Mouse (Mus musculus): ENCODE results near the gene Gal3st1. TPM values are rescaled to one million over a fixed set of nuclear protein-coding genes. Genes with fewer than 3 reads are reported as not detected.

The Gal3st1 gene
- polyA plus RNA-seq, 1 experiment from 2014 or later = 2.4 TPM

GRCm38 (mm10) chr11:3983863-3984745 lies 668 bp downstream of the Gal3st1 start:
- no peak overlapping the region for H3K9ac ChIP-seq
- 6% methylated on average over 15 of the region's 15 CpGs for WGBS
- peak overlapping the region; percentile 39 for H3K4me3 ChIP-seq (replicated peaks)
- H3K9me3 ChIP-seq (replicated peaks) = no peaks in the 10 kb centered on the region
- H3K27ac ChIP-seq (replicated peaks) = no peak overlapping the region
- peak; percentile 52; the same call in 1 of the 2 replicates for ATAC-seq (ENCODE audit: insufficient number of reproducible peaks, low FRiP score, low TSS enrichment, low read depth)
- H3K4me1 ChIP-seq = peaks cover 6% of the 10 kb centered on the region
- peaks cover 14% of the 10 kb centered on the region for H3K36me3 ChIP-seq
- peak overlapping the region; percentile 60 for H3K4me2 ChIP-seq (replicated peaks)
- peaks cover 12% of the 10 kb centered on the region; the same call in 1 of the 2 replicates for H3K27me3 ChIP-seq

- H3K9ac ChIP-seq = no peak overlapping the region
- no peak overlapping the region for H3K27ac ChIP-seq (replicated peaks)
- no peaks in the 10 kb centered on the region for H3K27me3 ChIP-seq
- H3K4me2 ChIP-seq (replicated peaks) = no peak overlapping the region
- no peak overlapping the region for H3K4me3 ChIP-seq (replicated peaks)
- H3K36me3 ChIP-seq = no peaks in the 10 kb centered on the region
- H3K4me1 ChIP-seq = no peaks in the 10 kb centered on the region
- no peaks in the 10 kb centered on the region for H3K9me3 ChIP-seq (replicated peaks)
- WGBS = 53% methylated on average over 3 of the region's 3 CpGs
- ATAC-seq (ENCODE audit: insufficient number of reproducible peaks, low FRiP score, low TSS enrichment, low read depth) = no peak
Observed at GRCm38 (mm10) chr11:3989748-3990147, 6.3 kb downstream of the Gal3st1 start.

GRCm38 (mm10) chr11:3993132-3993531 lies 9.7 kb downstream of the Gal3st1 start:
- peaks cover 5% of the 10 kb centered on the region for H3K4me1 ChIP-seq
- no peak overlapping the region for H3K4me2 ChIP-seq (replicated peaks)
- WGBS = 73% methylated on average over 6 of the region's 6 CpGs
- peaks cover 17% of the 10 kb centered on the region for H3K27me3 ChIP-seq
- H3K27ac ChIP-seq (replicated peaks) = no peak overlapping the region
- H3K9me3 ChIP-seq (replicated peaks) = no peaks in the 10 kb centered on the region
- no peak overlapping the region for H3K9ac ChIP-seq
- H3K4me3 ChIP-seq (replicated peaks) = no peak overlapping the region
- no peaks in the 10 kb centered on the region for H3K36me3 ChIP-seq
- no peak for ATAC-seq (ENCODE audit: insufficient number of reproducible peaks, low FRiP score, low TSS enrichment, low read depth)

- ATAC-seq (ENCODE audit: insufficient number of reproducible peaks, low FRiP score, low TSS enrichment, low read depth) = no peak
- Histone ChIP-seq H3K4me1 (peaks cover 12% of the 10 kb centered on the region), H3K27ac (replicated peaks) (no peak overlapping the region), H3K27me3 (peaks cover 25% of the 10 kb centered on the region), H3K4me3 (replicated peaks) (no peak overlapping the region), H3K4me2 (replicated peaks) (no peak overlapping the region), H3K36me3 (no peaks in the 10 kb centered on the region), H3K9me3 (replicated peaks) (no peaks in the 10 kb centered on the region), H3K9ac (no peak overlapping the region)
- WGBS = 75% methylated on average over 6 of the region's 6 CpGs
Observed at GRCm38 (mm10) chr11:3993914-3994313, 10.5 kb downstream of the Gal3st1 start.

GRCm38 (mm10) chr11:3995511-3995910 lies 12.1 kb downstream of the Gal3st1 start:
- no peaks in the 10 kb centered on the region for H3K36me3 ChIP-seq
- 81% methylated on average over 5 of the region's 5 CpGs for WGBS
- H3K27me3 ChIP-seq = peaks cover 40% of the 10 kb centered on the region
- H3K4me1 ChIP-seq = peaks cover 12% of the 10 kb centered on the region
- no peaks in the 10 kb centered on the region for H3K9me3 ChIP-seq (replicated peaks)
- H3K9ac ChIP-seq = no peak overlapping the region
- no peak for ATAC-seq (ENCODE audit: insufficient number of reproducible peaks, low FRiP score, low TSS enrichment, low read depth)
- H3K4me2 ChIP-seq (replicated peaks) = no peak overlapping the region
- H3K27ac ChIP-seq (replicated peaks) = no peak overlapping the region
- no peak overlapping the region for H3K4me3 ChIP-seq (replicated peaks)

- no peaks in the 10 kb centered on the region for H3K36me3 ChIP-seq
- H3K4me1 ChIP-seq = peaks cover 12% of the 10 kb centered on the region
- WGBS = 84% methylated on average over 3 of the region's 3 CpGs
- no peak overlapping the region for H3K4me2 ChIP-seq (replicated peaks)
- ATAC-seq (ENCODE audit: insufficient number of reproducible peaks, low FRiP score, low TSS enrichment, low read depth) = no peak
- H3K4me3 ChIP-seq (replicated peaks) = no peak overlapping the region
- H3K9me3 ChIP-seq (replicated peaks) = no peaks in the 10 kb centered on the region
- H3K27me3 ChIP-seq = peaks cover 41% of the 10 kb centered on the region
- no peak overlapping the region for H3K27ac ChIP-seq (replicated peaks)
- H3K9ac ChIP-seq = no peak overlapping the region
Observed at GRCm38 (mm10) chr11:3996840-3997239, 13.4 kb downstream of the Gal3st1 start.

GRCm38 (mm10) chr11:3997978-3998720 lies 14.7 kb downstream of the Gal3st1 start:
- Histone ChIP-seq H3K4me1 (peaks cover 12% of the 10 kb centered on the region), H3K27me3 (peaks cover 41% of the 10 kb centered on the region), H3K9ac (no peak overlapping the region), H3K4me3 (replicated peaks) (peak overlapping the region; percentile 35), H3K27ac (replicated peaks) (no peak overlapping the region), H3K4me2 (replicated peaks) (peak overlapping the region; percentile 64), H3K9me3 (replicated peaks) (no peaks in the 10 kb centered on the region), H3K36me3 (no peaks in the 10 kb centered on the region)
- no peak for ATAC-seq (ENCODE audit: insufficient number of reproducible peaks, low FRiP score, low TSS enrichment, low read depth)
- WGBS = 6% methylated on average over 66 of the region's 66 CpGs

- Histone ChIP-seq H3K27ac (replicated peaks) (no peak overlapping the region), H3K36me3 (no peaks in the 10 kb centered on the region), H3K4me3 (replicated peaks) (no peak overlapping the region), H3K9ac (no peak overlapping the region), H3K27me3 (peaks cover 41% of the 10 kb centered on the region), H3K9me3 (replicated peaks) (no peaks in the 10 kb centered on the region), H3K4me2 (replicated peaks) (no peak overlapping the region), H3K4me1 (peaks cover 12% of the 10 kb centered on the region)
- 33% methylated on average over 5 of the region's 5 CpGs for WGBS
- ATAC-seq (ENCODE audit: insufficient number of reproducible peaks, low FRiP score, low TSS enrichment, low read depth) = no peak
Observed at GRCm38 (mm10) chr11:3999547-3999946, 16.1 kb downstream of the Gal3st1 start.

- H3K4me2 ChIP-seq (replicated peaks) = no peak overlapping the region
- no peak for ATAC-seq (ENCODE audit: insufficient number of reproducible peaks, low FRiP score, low TSS enrichment, low read depth)
- no peak overlapping the region for H3K9ac ChIP-seq
- H3K27me3 ChIP-seq = peaks cover 38% of the 10 kb centered on the region
- H3K36me3 ChIP-seq = no peaks in the 10 kb centered on the region
- no peaks in the 10 kb centered on the region for H3K9me3 ChIP-seq (replicated peaks)
- no peak overlapping the region for H3K27ac ChIP-seq (replicated peaks)
- H3K4me1 ChIP-seq = peaks cover 12% of the 10 kb centered on the region
- 14% methylated on average over 5 of the region's 5 CpGs for WGBS
- no peak overlapping the region for H3K4me3 ChIP-seq (replicated peaks)
Observed at GRCm38 (mm10) chr11:4001603-4002002, 18.2 kb downstream of the Gal3st1 start.

- Histone ChIP-seq H3K27ac (replicated peaks) (no peak overlapping the region), H3K27me3 (peaks cover 3% of the 10 kb centered on the region), H3K9ac (no peak overlapping the region), H3K36me3 (no peaks in the 10 kb centered on the region), H3K4me3 (replicated peaks) (no peak overlapping the region), H3K4me1 (no peaks in the 10 kb centered on the region), H3K4me2 (replicated peaks) (no peak overlapping the region), H3K9me3 (replicated peaks) (no peaks in the 10 kb centered on the region)
- WGBS = 51% methylated on average over 5 of the region's 5 CpGs
- no peak for ATAC-seq (ENCODE audit: insufficient number of reproducible peaks, low FRiP score, low TSS enrichment, low read depth)
Observed at GRCm38 (mm10) chr11:4005220-4005805, 21.9 kb downstream of the Gal3st1 start.

GRCm38 (mm10) chr11:4006462-4006861 lies 23.0 kb downstream of the Gal3st1 start:
- Histone ChIP-seq H3K4me3 (replicated peaks) (no peak overlapping the region), H3K9me3 (replicated peaks) (no peaks in the 10 kb centered on the region), H3K4me2 (replicated peaks) (no peak overlapping the region), H3K27ac (replicated peaks) (no peak overlapping the region), H3K27me3 (no peaks in the 10 kb centered on the region), H3K36me3 (no peaks in the 10 kb centered on the region), H3K9ac (no peak overlapping the region), H3K4me1 (no peaks in the 10 kb centered on the region)
- WGBS = 82% methylated on average over 3 of the region's 3 CpGs
- no peak for ATAC-seq (ENCODE audit: insufficient number of reproducible peaks, low FRiP score, low TSS enrichment, low read depth)

All from embryonic facial prominence, embryonic 15.5 days (tissue).